Mouse (Mus musculus) midbrain, embryonic 12.5 days (tissue): ENCODE data around the gene Vti1a. TPM values are rescaled to one million over a fixed set of nuclear protein-coding genes. Genes with fewer than 3 reads are reported as not detected.

Source experiments
- ATAC-seq: fragments of 200-750 bp; cut with Nextera tagmentation; 2 replicates; pipeline ENCODE4 v1.8.0; 2017; ENCODE audit warnings: low read depth, moderate TSS enrichment, moderate library complexity; ENCODE audit not compliant: low FRiP score
- H3K27ac ChIP-seq: fragments of 300-500 bp; sonication (generic); replicated peaks from 2 replicates; pipeline ENCODE4 v1.5.1; 2016; ENCODE audit warnings: mild to moderate bottlenecking
- H3K27me3 ChIP-seq: fragments of 300-500 bp; sonication (generic); 2 replicates; pipeline ENCODE4 v1.6.1; 2016; ENCODE audit warnings: mild to moderate bottlenecking
- H3K36me3 ChIP-seq: fragments of 300-500 bp; sonication (generic); 2 replicates; pipeline ENCODE4 v1.6.1; 2016
- H3K4me1 ChIP-seq: fragments of 300-500 bp; sonication (generic); 2 replicates; pipeline ENCODE4 v1.6.1; 2016
- H3K4me2 ChIP-seq: fragments of 300-500 bp; sonication (generic); replicated peaks from 2 replicates; pipeline ENCODE4 v1.6.1; 2016; ENCODE audit warnings: mild to moderate bottlenecking, moderate library complexity
- H3K4me3 ChIP-seq: fragments of 300-500 bp; sonication (generic); 2 replicates; pipeline ENCODE4 v1.5.1; 2016; ENCODE audit warnings: mild to moderate bottlenecking
- H3K9ac ChIP-seq: fragments of 300-500 bp; sonication (generic); replicated peaks from 2 replicates; pipeline ENCODE4 v1.6.1; 2016; ENCODE audit warnings: mild to moderate bottlenecking, moderate library complexity
- H3K9me3 ChIP-seq: fragments of 300-500 bp; sonication (generic); 2 replicates; pipeline ENCODE4 v1.6.1; 2016; ENCODE audit warnings: mild to moderate bottlenecking
- WGBS: fragments of 180-500 bp; shearing (Covaris S2); methylation state at CpG from one replicate; pipeline ENCODE4 v1.1.7; 2016; 5-methylcytosine and 5-hydroxymethylcytosine counted together
- polyA plus RNA-seq: library from polyadenylated mRNA; unstranded; fragments of >200 nt; fragmentation: Nextera tagmentation; extraction: Ambion mirVana; gene quantifications from 2 replicates; pipeline ENCODE4 v1.2.1, GENCODE M21; 2016

Vti1a gene
- polyA plus RNA-seq, 1 experiment from 2014 or later = 34.1 TPM

DNA sequence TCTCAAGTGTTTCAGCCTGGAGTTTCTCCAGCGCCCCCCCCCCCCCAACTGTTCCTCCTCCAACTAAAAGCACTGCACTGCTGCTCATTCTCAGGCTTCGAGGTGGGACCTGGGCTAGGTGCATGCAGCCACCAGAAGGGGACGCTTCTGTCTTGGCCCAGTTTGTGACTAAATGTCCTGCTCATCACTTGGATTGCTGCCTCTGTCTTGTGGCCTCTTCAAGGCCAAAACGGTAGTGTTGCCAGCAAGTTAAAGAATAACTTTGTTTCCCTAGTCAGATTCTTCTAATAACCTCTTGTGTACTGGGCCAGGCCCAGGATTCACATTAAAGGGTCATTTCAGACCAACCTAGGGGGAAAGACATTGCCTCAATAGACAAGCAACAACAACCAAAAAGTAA lies 187.7 kb downstream of the Vti1a start:
- Histone ChIP-seq H3K27me3 (no peaks in the 10 kb centered on the region), H3K4me3 (no peak overlapping the region), H3K4me2 (no peak overlapping the region), H3K9ac (no peak overlapping the region), H3K4me1 (peaks cover 3% of the 10 kb centered on the region), H3K9me3 (no peaks in the 10 kb centered on the region), H3K36me3 (peaks cover 6% of the 10 kb centered on the region), H3K27ac (no peak overlapping the region)
- 86% methylated on average over 4 of the region's 4 CpGs for whole genome bisulfite sequencing
- no peak for ATAC-seq

DNA sequence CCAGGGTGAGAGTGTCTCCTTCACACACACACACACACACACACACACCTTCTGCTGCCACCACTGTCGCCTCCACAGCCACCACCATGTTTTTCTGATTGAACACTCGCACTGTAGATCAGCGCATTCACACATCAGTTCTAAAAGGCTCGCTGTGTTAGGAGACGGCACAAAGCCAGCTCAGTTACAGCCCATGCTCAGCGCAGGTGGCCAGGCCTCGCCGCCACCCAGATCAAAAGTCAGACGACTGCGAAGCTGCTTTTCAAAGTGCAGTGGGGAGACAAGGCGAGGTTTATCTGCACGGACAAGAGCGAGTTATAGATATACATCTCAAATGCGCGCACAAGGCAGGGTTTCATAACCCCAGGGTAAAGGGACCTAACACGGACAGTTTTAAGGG lies 191.7 kb downstream of the Vti1a start:
- Histone ChIP-seq H3K27ac (0 out of 2 replicates have a peak overlapping the region, but pooled peaks have one; percentile 30), H3K9ac (no peak overlapping the region), H3K36me3 (peaks cover 6% of the 10 kb centered on the region), H3K4me1 (no peaks in the 10 kb centered on the region), H3K27me3 (no peaks in the 10 kb centered on the region), H3K4me2 (no peak overlapping the region), H3K9me3 (no peaks in the 10 kb centered on the region), H3K4me3 (no peak overlapping the region)
- no peak for ATAC-seq
- 81% methylated on average over 16 of the region's 16 CpGs for WGBS

DNA sequence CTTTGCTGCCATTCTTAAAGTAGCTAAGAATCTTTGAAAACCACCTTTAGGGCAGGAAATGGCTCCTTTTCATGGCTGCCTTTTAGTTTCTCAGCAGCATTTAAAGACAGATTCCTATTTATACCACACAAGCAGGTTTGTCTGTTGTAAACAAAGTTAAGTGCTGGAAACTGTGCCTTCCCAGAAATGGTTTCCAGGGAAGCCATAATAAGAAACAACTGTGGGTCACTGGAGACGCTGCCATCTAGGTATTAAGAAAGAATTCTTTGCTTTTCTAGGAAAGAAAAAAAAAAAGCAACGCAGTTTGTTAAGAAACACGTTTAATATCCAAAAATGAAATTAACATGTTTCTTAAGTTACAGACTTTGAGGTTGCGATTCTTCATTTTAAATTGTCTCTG lies 192.1 kb downstream of the Vti1a start:
- WGBS = 93% methylated on average over 4 of the region's 4 CpGs
- no peak for ATAC-seq
- Histone ChIP-seq H3K4me2 (no peak overlapping the region), H3K4me1 (no peaks in the 10 kb centered on the region), H3K4me3 (no peak overlapping the region), H3K27me3 (no peaks in the 10 kb centered on the region), H3K36me3 (peaks cover 6% of the 10 kb centered on the region), H3K9ac (no peak overlapping the region), H3K27ac (no peak overlapping the region), H3K9me3 (no peaks in the 10 kb centered on the region)

DNA sequence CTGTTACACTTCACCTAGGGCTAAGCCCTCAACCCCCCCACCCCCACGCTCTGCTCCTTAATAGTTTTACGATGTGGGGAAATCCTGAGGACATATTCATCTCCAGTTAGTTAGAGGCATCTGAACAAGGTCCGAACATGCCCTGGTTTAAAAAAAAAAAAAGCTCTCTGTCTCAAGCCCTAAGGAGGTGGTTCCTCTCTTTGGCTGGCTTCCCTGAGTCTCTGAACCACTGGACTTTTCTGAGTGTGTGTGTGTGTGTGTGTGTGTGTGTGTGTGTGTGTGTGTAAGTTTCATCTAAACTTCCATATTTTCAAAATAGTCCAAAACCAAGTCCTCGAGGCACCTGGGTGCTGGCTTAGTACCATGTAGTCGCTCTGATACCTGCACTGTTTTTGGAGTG lies 192.9 kb downstream of the Vti1a start:
- H3K4me3 ChIP-seq = no peak overlapping the region
- H3K36me3 ChIP-seq = peaks cover 6% of the 10 kb centered on the region
- H3K27me3 ChIP-seq = no peaks in the 10 kb centered on the region
- no peak overlapping the region for H3K4me2 ChIP-seq
- 89% methylated on average over 5 of the region's 5 CpGs for WGBS
- no peaks in the 10 kb centered on the region for H3K9me3 ChIP-seq
- ATAC-seq = no peak
- H3K9ac ChIP-seq = no peak overlapping the region
- H3K4me1 ChIP-seq = no peaks in the 10 kb centered on the region
- H3K27ac ChIP-seq = no peak overlapping the region

DNA sequence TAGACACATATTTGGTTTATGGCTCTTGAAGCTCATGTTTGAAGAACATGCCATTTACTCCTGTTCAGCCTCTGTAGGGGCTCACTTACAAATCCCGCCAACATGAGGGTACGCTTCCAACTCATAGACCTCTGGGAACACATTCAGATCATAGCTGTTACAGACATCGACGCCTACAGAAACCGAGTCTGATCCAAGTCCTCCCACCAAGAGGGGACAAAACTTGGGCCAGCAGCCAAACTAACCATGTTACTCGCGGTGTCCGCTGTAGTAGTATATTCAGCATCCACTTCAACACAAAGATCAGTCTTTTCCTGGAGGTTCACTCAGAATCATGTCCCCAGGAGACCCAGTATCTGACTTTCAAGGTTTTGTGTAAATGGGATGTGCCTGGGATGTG lies 193.5 kb downstream of the Vti1a start:
- ATAC-seq = no peak
- H3K27me3 ChIP-seq = no peaks in the 10 kb centered on the region
- no peak overlapping the region for H3K4me2 ChIP-seq
- 91% methylated on average over 8 of the region's 8 CpGs for WGBS
- no peak overlapping the region for H3K4me3 ChIP-seq
- no peak overlapping the region for H3K9ac ChIP-seq
- H3K9me3 ChIP-seq = no peaks in the 10 kb centered on the region
- no peak overlapping the region for H3K27ac ChIP-seq
- peaks cover 6% of the 10 kb centered on the region for H3K36me3 ChIP-seq
- H3K4me1 ChIP-seq = no peaks in the 10 kb centered on the region

DNA sequence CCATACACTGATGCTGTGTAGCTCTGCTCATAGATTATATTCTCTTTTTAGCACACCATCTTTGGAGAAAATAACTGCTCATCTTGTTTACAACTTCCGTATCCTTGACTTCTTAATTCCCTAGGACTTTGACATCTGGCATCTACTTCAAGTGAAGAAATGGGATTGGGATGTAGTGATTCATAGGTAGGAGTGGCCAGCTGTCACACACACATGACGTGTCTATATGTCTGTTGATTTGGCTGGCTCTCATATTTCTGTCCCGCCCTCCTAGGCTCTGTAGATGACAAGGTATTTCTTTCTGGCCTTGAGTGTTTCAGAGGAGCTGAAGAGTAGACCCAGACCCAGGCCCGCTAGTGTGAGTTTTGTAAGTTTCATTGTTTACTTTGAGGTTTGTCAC lies 197.8 kb downstream of the Vti1a start:
- Histone ChIP-seq H3K9me3 (no peaks in the 10 kb centered on the region), H3K27ac (no peak overlapping the region), H3K4me3 (no peak overlapping the region), H3K4me1 (no peaks in the 10 kb centered on the region), H3K9ac (no peak overlapping the region), H3K36me3 (no peaks in the 10 kb centered on the region), H3K27me3 (no peaks in the 10 kb centered on the region), H3K4me2 (no peak overlapping the region)
- WGBS = 90% methylated on average over 4 of the region's 4 CpGs
- no peak for ATAC-seq

- Histone ChIP-seq H3K4me3 (no peak overlapping the region), H3K9ac (no peak overlapping the region), H3K36me3 (no peaks in the 10 kb centered on the region), H3K9me3 (no peaks in the 10 kb centered on the region), H3K27me3 (no peaks in the 10 kb centered on the region), H3K27ac (no peak overlapping the region), H3K4me2 (no peak overlapping the region), H3K4me1 (no peaks in the 10 kb centered on the region)
- WGBS = 93% methylated on average over 2 of the region's 2 CpGs
- no peak for ATAC-seq
Observed at GRCm38 (mm10) chr19:55520236-55520635, 204.1 kb downstream of the Vti1a start.

DNA sequence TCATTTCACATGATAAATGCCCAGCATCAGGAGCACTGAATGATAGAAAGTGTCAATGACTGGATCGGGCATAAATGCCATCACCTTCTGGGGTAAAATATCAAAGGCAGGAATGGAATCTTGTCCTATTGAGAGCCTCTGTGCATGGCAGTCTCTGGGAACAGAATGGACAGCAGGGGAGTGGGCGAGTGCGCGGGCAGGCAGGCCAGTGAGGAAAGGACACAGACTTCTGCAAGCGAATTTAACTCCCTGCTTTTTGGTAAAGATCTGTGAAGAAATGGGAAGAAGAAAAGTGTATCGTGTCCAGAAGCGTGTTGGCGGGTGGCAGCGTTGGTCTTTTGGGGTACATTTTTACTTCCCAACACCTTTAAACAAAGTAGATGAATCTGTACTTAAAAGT lies 207.2 kb downstream of the Vti1a start:
- no peaks in the 10 kb centered on the region for H3K9me3 ChIP-seq
- no peak overlapping the region for H3K4me3 ChIP-seq
- 76% methylated on average over 9 of the region's 9 CpGs for WGBS
- no peaks in the 10 kb centered on the region for H3K4me1 ChIP-seq
- ATAC-seq = no peak
- H3K27ac ChIP-seq = no peak overlapping the region
- no peak overlapping the region for H3K9ac ChIP-seq
- H3K27me3 ChIP-seq = no peaks in the 10 kb centered on the region
- no peak overlapping the region for H3K4me2 ChIP-seq
- H3K36me3 ChIP-seq = no peaks in the 10 kb centered on the region

DNA sequence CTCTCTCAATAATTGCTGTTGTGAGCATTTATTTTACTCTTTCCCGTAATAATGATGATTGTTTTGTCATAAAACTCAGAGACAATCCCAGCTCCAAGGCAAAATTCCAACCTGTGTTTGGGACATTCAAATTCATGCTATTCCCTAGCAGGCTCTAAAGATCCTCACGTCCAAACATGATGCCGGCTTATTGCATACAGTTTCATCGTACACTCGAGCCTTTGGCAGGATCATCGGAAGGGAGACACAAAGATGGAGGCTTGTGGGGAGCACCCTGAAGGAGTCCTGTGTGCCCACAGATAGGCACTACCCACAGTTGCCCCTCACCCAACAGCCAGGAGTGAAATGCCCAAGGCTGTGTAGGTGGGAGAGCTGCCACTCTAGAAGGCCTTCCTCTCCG lies 208.3 kb downstream of the Vti1a start:
- Histone ChIP-seq H3K27me3 (no peaks in the 10 kb centered on the region), H3K36me3 (no peaks in the 10 kb centered on the region), H3K27ac (no peak overlapping the region), H3K9ac (no peak overlapping the region), H3K9me3 (no peaks in the 10 kb centered on the region), H3K4me2 (no peak overlapping the region), H3K4me3 (no peak overlapping the region), H3K4me1 (no peaks in the 10 kb centered on the region)
- WGBS = 92% methylated on average over 7 of the region's 7 CpGs
- no peak for ATAC-seq

- no peak overlapping the region for H3K4me3 ChIP-seq
- no peak for ATAC-seq
- H3K4me2 ChIP-seq = no peak overlapping the region
- H3K9me3 ChIP-seq = no peaks in the 10 kb centered on the region
- WGBS = 69% methylated on average over 3 of the region's 3 CpGs
- no peaks in the 10 kb centered on the region for H3K27me3 ChIP-seq
- H3K9ac ChIP-seq = no peak overlapping the region
- H3K4me1 ChIP-seq = no peaks in the 10 kb centered on the region
- no peaks in the 10 kb centered on the region for H3K36me3 ChIP-seq
- no peak overlapping the region for H3K27ac ChIP-seq
Observed at GRCm38 (mm10) chr19:55525056-55525455, 209.0 kb downstream of the Vti1a start.

GRCm38 (mm10) chr19:55526717-55527235 lies 210.7 kb downstream of the Vti1a start:
- Histone ChIP-seq H3K27ac (no peak overlapping the region), H3K4me2 (no peak overlapping the region), H3K27me3 (no peaks in the 10 kb centered on the region), H3K36me3 (no peaks in the 10 kb centered on the region), H3K4me1 (no peaks in the 10 kb centered on the region), H3K4me3 (no peak overlapping the region), H3K9me3 (no peaks in the 10 kb centered on the region), H3K9ac (no peak overlapping the region)
- WGBS = 45% methylated on average over 2 of the region's 2 CpGs
- no peak for ATAC-seq

GRCm38 (mm10) chr19:55530041-55530440 lies 213.9 kb downstream of the Vti1a start:
- no peak overlapping the region for H3K4me2 ChIP-seq
- no peak for ATAC-seq
- H3K36me3 ChIP-seq = no peaks in the 10 kb centered on the region
- H3K4me1 ChIP-seq = no peaks in the 10 kb centered on the region
- H3K9ac ChIP-seq = no peak overlapping the region
- no peaks in the 10 kb centered on the region for H3K9me3 ChIP-seq
- no peak overlapping the region for H3K27ac ChIP-seq
- 98% methylated on average over 3 of the region's 3 CpGs for WGBS
- no peak overlapping the region for H3K4me3 ChIP-seq
- no peaks in the 10 kb centered on the region for H3K27me3 ChIP-seq

- H3K9ac ChIP-seq = no peak overlapping the region
- H3K27me3 ChIP-seq = no peaks in the 10 kb centered on the region; the same call in 1 of the 2 replicates
- H3K4me3 ChIP-seq = no peak overlapping the region
- H3K4me2 ChIP-seq = no peak overlapping the region
- H3K9me3 ChIP-seq = no peaks in the 10 kb centered on the region
- no peaks in the 10 kb centered on the region for H3K36me3 ChIP-seq
- ATAC-seq = no peak
- no peaks in the 10 kb centered on the region for H3K4me1 ChIP-seq
- no peak overlapping the region for H3K27ac ChIP-seq
- WGBS = 100% methylated on average over 3 of the region's 3 CpGs
Observed at GRCm38 (mm10) chr19:55532681-55533080, 216.6 kb downstream of the Vti1a start.
